Mouse (Mus musculus): ENCODE data around the gene Flrt1. TPM values are rescaled to one million over a fixed set of nuclear protein-coding genes. Genes with fewer than 3 reads are reported as not detected.

Flrt1 gene
- polyA plus RNA-seq, 1 experiment from 2014 or later: 13.3 TPM

GRCm38 (mm10) chr19:7069781-7070763 is 35.5 kb downstream of the Flrt1 start:
- Histone ChIP-seq H3K27me3 (ENCODE audit: control insufficient read depth, insufficient read depth, low read length) (no peaks in the 10 kb centered on the region), H3K4me2 (ENCODE audit: low read depth, low read length) (peak overlapping the region; percentile 4; the same call in 1 of the 2 replicates), H3K4me3 (ENCODE audit: low read depth, low read length) (no peak overlapping the region), H3K9ac (replicated peaks; ENCODE audit: low read depth, low read length) (no peak overlapping the region; the same call in 1 of the 2 replicates), H3K36me3 (ENCODE audit: control insufficient read depth, insufficient read depth, low read length) (no peaks in the 10 kb centered on the region), H3K9me3 (ENCODE audit: control insufficient read depth, low read length) (no peaks in the 10 kb centered on the region), H3K4me1 (ENCODE audit: control insufficient read depth, insufficient read depth, low read length) (peaks cover 56% of the 10 kb centered on the region), H3K27ac (ENCODE audit: low read depth, low read length) (no peak overlapping the region)
- WGBS: 2% methylated on average over 33 of the region's 35 CpGs
- no peak for ATAC-seq (ENCODE audit: low read depth)

GRCm38 (mm10) chr19:7068661-7069531 is 36.6 kb downstream of the Flrt1 start:
- Histone ChIP-seq H3K4me3 (ENCODE audit: low read depth, low read length) (no peak overlapping the region), H3K4me1 (ENCODE audit: control insufficient read depth, insufficient read depth, low read length) (peaks cover 56% of the 10 kb centered on the region), H3K27me3 (ENCODE audit: control insufficient read depth, insufficient read depth, low read length) (no peaks in the 10 kb centered on the region), H3K36me3 (ENCODE audit: control insufficient read depth, insufficient read depth, low read length) (no peaks in the 10 kb centered on the region), H3K9me3 (ENCODE audit: control insufficient read depth, low read length) (no peaks in the 10 kb centered on the region), H3K9ac (replicated peaks; ENCODE audit: low read depth, low read length) (no peak overlapping the region), H3K27ac (ENCODE audit: low read depth, low read length) (no peak overlapping the region), H3K4me2 (ENCODE audit: low read depth, low read length) (no peak overlapping the region)
- 0 out of 2 replicates have a peak, but pooled peaks have one; percentile 12 for ATAC-seq (ENCODE audit: low read depth)
- 17% methylated on average over 11 of the region's 11 CpGs for WGBS

- no peak overlapping the region for H3K4me2 ChIP-seq (ENCODE audit: low read depth, low read length)
- no peak overlapping the region for H3K4me3 ChIP-seq (ENCODE audit: low read depth, low read length)
- H3K36me3 ChIP-seq (ENCODE audit: control insufficient read depth, insufficient read depth, low read length): no peaks in the 10 kb centered on the region
- H3K9ac ChIP-seq (replicated peaks; ENCODE audit: low read depth, low read length): no peak overlapping the region
- WGBS: 2% methylated on average over 14 of the region's 14 CpGs
- H3K27me3 ChIP-seq (ENCODE audit: control insufficient read depth, insufficient read depth, low read length): no peaks in the 10 kb centered on the region; the same call in 1 of the 2 replicates
- no peak overlapping the region for H3K27ac ChIP-seq (ENCODE audit: low read depth, low read length)
- no peaks in the 10 kb centered on the region for H3K9me3 ChIP-seq (ENCODE audit: control insufficient read depth, low read length)
- H3K4me1 ChIP-seq (ENCODE audit: control insufficient read depth, insufficient read depth, low read length): peaks cover 56% of the 10 kb centered on the region
- ATAC-seq (ENCODE audit: low read depth): peak; percentile 41; the same call in 1 of the 2 replicates
These were observed 37.4 kb downstream of the Flrt1 start for GRCm38 (mm10) chr19:7068136-7068535.

- no peak overlapping the region for H3K9ac ChIP-seq (replicated peaks; ENCODE audit: low read depth, low read length)
- no peaks in the 10 kb centered on the region for H3K36me3 ChIP-seq (ENCODE audit: control insufficient read depth, insufficient read depth, low read length)
- H3K4me2 ChIP-seq (ENCODE audit: low read depth, low read length): no peak overlapping the region
- 0 out of 2 replicates have a peak, but pooled peaks have one; percentile 3 for ATAC-seq (ENCODE audit: low read depth)
- no peaks in the 10 kb centered on the region; the same call in 1 of the 2 replicates for H3K27me3 ChIP-seq (ENCODE audit: control insufficient read depth, insufficient read depth, low read length)
- H3K4me3 ChIP-seq (ENCODE audit: low read depth, low read length): no peak overlapping the region
- H3K9me3 ChIP-seq (ENCODE audit: control insufficient read depth, low read length): no peaks in the 10 kb centered on the region
- H3K27ac ChIP-seq (ENCODE audit: low read depth, low read length): no peak overlapping the region
- H3K4me1 ChIP-seq (ENCODE audit: control insufficient read depth, insufficient read depth, low read length): peaks cover 51% of the 10 kb centered on the region
- WGBS: 47% methylated on average over 20 of the region's 20 CpGs
These were observed 38.0 kb downstream of the Flrt1 start for GRCm38 (mm10) chr19:7067344-7068050.

GRCm38 (mm10) chr19:7066828-7067342 is 38.6 kb downstream of the Flrt1 start:
- Histone ChIP-seq H3K27ac (ENCODE audit: low read depth, low read length) (no peak overlapping the region), H3K9ac (replicated peaks; ENCODE audit: low read depth, low read length) (0 out of 2 replicates have a peak overlapping the region, but pooled peaks have one; percentile 7), H3K4me1 (ENCODE audit: control insufficient read depth, insufficient read depth, low read length) (peaks cover 47% of the 10 kb centered on the region), H3K4me2 (ENCODE audit: low read depth, low read length) (no peak overlapping the region), H3K4me3 (ENCODE audit: low read depth, low read length) (no peak overlapping the region), H3K9me3 (ENCODE audit: control insufficient read depth, low read length) (no peaks in the 10 kb centered on the region), H3K36me3 (ENCODE audit: control insufficient read depth, insufficient read depth, low read length) (no peaks in the 10 kb centered on the region), H3K27me3 (ENCODE audit: control insufficient read depth, insufficient read depth, low read length) (no peaks in the 10 kb centered on the region; the same call in 1 of the 2 replicates)
- WGBS: 29% methylated on average over 7 of the region's 8 CpGs
- no peak for ATAC-seq (ENCODE audit: low read depth)

- H3K4me3 ChIP-seq (ENCODE audit: low read depth, low read length): no peak overlapping the region
- 0 out of 2 replicates have a peak overlapping the region, but pooled peaks have one; percentile 7 for H3K9ac ChIP-seq (replicated peaks; ENCODE audit: low read depth, low read length)
- H3K36me3 ChIP-seq (ENCODE audit: control insufficient read depth, insufficient read depth, low read length): no peaks in the 10 kb centered on the region
- H3K27ac ChIP-seq (ENCODE audit: low read depth, low read length): no peak overlapping the region
- H3K4me2 ChIP-seq (ENCODE audit: low read depth, low read length): no peak overlapping the region
- ATAC-seq (ENCODE audit: low read depth): no peak
- no peaks in the 10 kb centered on the region; the same call in 1 of the 2 replicates for H3K27me3 ChIP-seq (ENCODE audit: control insufficient read depth, insufficient read depth, low read length)
- H3K9me3 ChIP-seq (ENCODE audit: control insufficient read depth, low read length): no peaks in the 10 kb centered on the region
- 27% methylated on average over 15 of the region's 15 CpGs for whole genome bisulfite sequencing
- peaks cover 47% of the 10 kb centered on the region for H3K4me1 ChIP-seq (ENCODE audit: control insufficient read depth, insufficient read depth, low read length)
These were observed 39.3 kb downstream of the Flrt1 start for GRCm38 (mm10) chr19:7066034-7066827.

- 0% methylated on average over 3 of the region's 3 CpGs for WGBS
- Histone ChIP-seq H3K27me3 (ENCODE audit: control insufficient read depth, insufficient read depth, low read length) (no peaks in the 10 kb centered on the region; the same call in 1 of the 2 replicates), H3K36me3 (ENCODE audit: control insufficient read depth, insufficient read depth, low read length) (no peaks in the 10 kb centered on the region), H3K9me3 (ENCODE audit: control insufficient read depth, low read length) (no peaks in the 10 kb centered on the region), H3K9ac (replicated peaks; ENCODE audit: low read depth, low read length) (no peak overlapping the region), H3K4me2 (ENCODE audit: low read depth, low read length) (no peak overlapping the region), H3K4me3 (ENCODE audit: low read depth, low read length) (no peak overlapping the region), H3K4me1 (ENCODE audit: control insufficient read depth, insufficient read depth, low read length) (peaks cover 33% of the 10 kb centered on the region), H3K27ac (ENCODE audit: low read depth, low read length) (no peak overlapping the region)
- ATAC-seq (ENCODE audit: low read depth): peak; percentile 15; the same call in 1 of the 2 replicates
These were observed 41.0 kb downstream of the Flrt1 start for GRCm38 (mm10) chr19:7064571-7064970.
